Mouse (Mus musculus) lung, postnatal 0 days (tissue): Measurements from ENCODE around the gene Csf2ra.

Experiments used
- CTCF ChIP-seq: IDR thresholded peaks from 2 replicates; pipeline ENCODE4 v1.5.1; 2016; ENCODE audit warnings: antibody characterized with exemption, mild to moderate bottlenecking
- EP300 ChIP-seq: IDR thresholded peaks from 2 replicates; pipeline ENCODE4 v1.6.1; 2016; ENCODE audit warnings: antibody characterized with exemption, mild to moderate bottlenecking, control low read depth

DNA sequence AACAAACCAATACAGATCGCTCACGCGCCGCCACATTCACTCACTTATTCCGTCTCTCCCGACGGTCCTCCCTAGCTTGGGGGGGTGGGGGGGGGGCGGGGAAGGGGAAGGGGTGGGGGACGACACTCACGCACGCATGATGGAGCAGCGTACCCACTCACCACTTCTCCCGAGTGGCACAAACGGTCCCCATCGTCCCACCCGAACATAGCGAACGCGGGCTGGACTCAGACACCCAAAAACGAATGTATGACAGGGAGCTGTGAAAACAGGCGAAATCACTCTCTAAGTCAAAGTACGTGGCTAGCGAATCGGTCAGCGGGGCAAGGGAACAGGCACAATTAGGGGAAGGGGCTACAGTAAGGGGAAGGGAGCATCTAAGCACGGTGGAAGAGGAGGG is 38.4 kb upstream of the Csf2ra start:
- TF ChIP-seq CTCF: no peak
- TF ChIP-seq EP300: no peak
